Mouse (Mus musculus): Measurements from ENCODE around the gene Plod1.

GRCm38 (mm10) chr4:147965712-147966111, 29.1 kb upstream of the Plod1 start:
- no peak for TF ChIP-seq EP300 (IDR thresholded peaks at IDR 0.05; ENCODE audit: low read depth)
- TF ChIP-seq CTCF (IDR thresholded peaks at IDR 0.05; ENCODE audit: low read depth), result no peak
